Mouse (Mus musculus): ENCODE measurements around the gene Adgrg7. TPM values are rescaled to one million over a fixed set of nuclear protein-coding genes. Genes with fewer than 3 reads are reported as not detected.

Gene Adgrg7
- not detected in 2 replicates for polyA plus RNA-seq (2015; fragmentation: Nextera tagmentation; extraction: Ambion mirVana)

- H3K9ac ChIP-seq (ENCODE audit: low read length): no peak within 1 kb of the TSS
- ATAC-seq (ENCODE audit: low FRiP score, low TSS enrichment): no peak
- H3K9me3 ChIP-seq (ENCODE audit: control insufficient read depth, low read length): no peaks in the 10 kb centered on the region
- H3K27ac ChIP-seq (replicated peaks): no peak within 1 kb of the TSS
- no peak within 1 kb of the TSS for H3K4me2 ChIP-seq (replicated peaks; ENCODE audit: low read depth)
- no peak within 1 kb of the TSS for H3K4me3 ChIP-seq (ENCODE audit: low read depth, low read length)
- H3K27me3 ChIP-seq (ENCODE audit: control insufficient read depth, insufficient read depth, low read length): no peaks in the 10 kb centered on the region
- DNase-seq (ENCODE audit: low spot score): no peak
- no peak for TF ChIP-seq EP300 (optimal IDR thresholded peaks at IDR 0.05)
- H3K4me1 ChIP-seq (replicated peaks; ENCODE audit: control insufficient read depth, insufficient read depth): no peaks in the 10 kb centered on the region
- WGBS: 72% methylated on average over 8 of the region's 8 CpGs
- H3K36me3 ChIP-seq (ENCODE audit: control insufficient read depth, insufficient read depth, low read length): no peaks in the 10 kb centered on the region
These were observed at the start of gene Adgrg7 for GRCm38 (mm10) chr16:56795481-56796139. TSS of gene Adgrg7 (minus strand) at chr16:56795855.

GRCm38 (mm10) chr16:56842988-56843387 lies 47.3 kb upstream of the Adgrg7 start:
- no peaks in the 10 kb centered on the region for H3K9me3 ChIP-seq (ENCODE audit: control insufficient read depth, low read length)
- no peak overlapping the region for H3K9ac ChIP-seq (ENCODE audit: low read length)
- no peak for TF ChIP-seq CTCF (IDR thresholded peaks at IDR 0.05; ENCODE audit: low read depth)
- no peak for TF ChIP-seq EP300 (optimal IDR thresholded peaks at IDR 0.05)
- H3K4me1 ChIP-seq (replicated peaks; ENCODE audit: control insufficient read depth, insufficient read depth): no peaks in the 10 kb centered on the region
- H3K4me3 ChIP-seq (ENCODE audit: low read depth, low read length): no peak overlapping the region
- H3K4me2 ChIP-seq (replicated peaks; ENCODE audit: low read depth): no peak overlapping the region
- 72% methylated on average over 5 of the region's 5 CpGs for WGBS
- ATAC-seq (ENCODE audit: low FRiP score, low TSS enrichment): no peak
- no peak for DNase-seq (ENCODE audit: low spot score)
- H3K36me3 ChIP-seq (ENCODE audit: control insufficient read depth, insufficient read depth, low read length): no peaks in the 10 kb centered on the region
- H3K27me3 ChIP-seq (ENCODE audit: control insufficient read depth, insufficient read depth, low read length): no peaks in the 10 kb centered on the region
- H3K27ac ChIP-seq (replicated peaks): no peak overlapping the region

GRCm38 (mm10) chr16:56833312-56833711 lies 37.7 kb upstream of the Adgrg7 start:
- Histone ChIP-seq H3K36me3 (ENCODE audit: control insufficient read depth, insufficient read depth, low read length) (no peaks in the 10 kb centered on the region), H3K4me3 (ENCODE audit: low read depth, low read length) (no peak overlapping the region), H3K9ac (ENCODE audit: low read length) (no peak overlapping the region), H3K4me1 (replicated peaks; ENCODE audit: control insufficient read depth, insufficient read depth) (no peaks in the 10 kb centered on the region), H3K27me3 (ENCODE audit: control insufficient read depth, insufficient read depth, low read length) (no peaks in the 10 kb centered on the region), H3K9me3 (ENCODE audit: control insufficient read depth, low read length) (no peaks in the 10 kb centered on the region), H3K4me2 (replicated peaks; ENCODE audit: low read depth) (no peak overlapping the region), H3K27ac (replicated peaks) (no peak overlapping the region)
- WGBS: 70% methylated on average over 1 of the region's 1 CpGs
- TF ChIP-seq CTCF (IDR thresholded peaks at IDR 0.05; ENCODE audit: low read depth) (no peak), EP300 (optimal IDR thresholded peaks at IDR 0.05) (no peak)
- ATAC-seq (ENCODE audit: low FRiP score, low TSS enrichment) (no peak), DNase-seq (ENCODE audit: low spot score) (no peak)

GRCm38 (mm10) chr16:56831986-56832385 lies 36.3 kb upstream of the Adgrg7 start:
- Histone ChIP-seq H3K9me3 (ENCODE audit: control insufficient read depth, low read length) (no peaks in the 10 kb centered on the region), H3K4me1 (replicated peaks; ENCODE audit: control insufficient read depth, insufficient read depth) (no peaks in the 10 kb centered on the region), H3K27ac (replicated peaks) (no peak overlapping the region; the same call in 1 of the 2 replicates), H3K9ac (ENCODE audit: low read length) (no peak overlapping the region), H3K27me3 (ENCODE audit: control insufficient read depth, insufficient read depth, low read length) (no peaks in the 10 kb centered on the region), H3K4me3 (ENCODE audit: low read depth, low read length) (no peak overlapping the region), H3K4me2 (replicated peaks; ENCODE audit: low read depth) (no peak overlapping the region), H3K36me3 (ENCODE audit: control insufficient read depth, insufficient read depth, low read length) (no peaks in the 10 kb centered on the region)
- TF ChIP-seq CTCF (IDR thresholded peaks at IDR 0.05; ENCODE audit: low read depth): no peak
- no peak for TF ChIP-seq EP300 (optimal IDR thresholded peaks at IDR 0.05)
- DNase-seq (ENCODE audit: low spot score) (no peak), ATAC-seq (ENCODE audit: low FRiP score, low TSS enrichment) (no peak)
- WGBS: 75% methylated on average over 2 of the region's 2 CpGs

GRCm38 (mm10) chr16:56801370-56802109 lies 5.9 kb upstream of the Adgrg7 start:
- Histone ChIP-seq H3K4me1 (replicated peaks; ENCODE audit: control insufficient read depth, insufficient read depth) (no peaks in the 10 kb centered on the region), H3K9ac (ENCODE audit: low read length) (no peak overlapping the region), H3K4me2 (replicated peaks; ENCODE audit: low read depth) (no peak overlapping the region), H3K27me3 (ENCODE audit: control insufficient read depth, insufficient read depth, low read length) (no peaks in the 10 kb centered on the region), H3K9me3 (ENCODE audit: control insufficient read depth, low read length) (no peaks in the 10 kb centered on the region), H3K4me3 (ENCODE audit: low read depth, low read length) (no peak overlapping the region), H3K27ac (replicated peaks) (no peak overlapping the region), H3K36me3 (ENCODE audit: control insufficient read depth, insufficient read depth, low read length) (no peaks in the 10 kb centered on the region)
- ATAC-seq (ENCODE audit: low FRiP score, low TSS enrichment) (no peak), DNase-seq (ENCODE audit: low spot score) (no peak)
- WGBS: 49% methylated on average over 6 of the region's 6 CpGs
- TF ChIP-seq CTCF (IDR thresholded peaks at IDR 0.05; ENCODE audit: low read depth): no peak
- TF ChIP-seq EP300 (optimal IDR thresholded peaks at IDR 0.05): no peak

GRCm38 (mm10) chr16:56800946-56801345 lies 5.3 kb upstream of the Adgrg7 start:
- ATAC-seq (ENCODE audit: low FRiP score, low TSS enrichment): no peak
- H3K9me3 ChIP-seq (ENCODE audit: control insufficient read depth, low read length): no peaks in the 10 kb centered on the region
- no peak overlapping the region for H3K27ac ChIP-seq (replicated peaks)
- no peak overlapping the region for H3K4me3 ChIP-seq (ENCODE audit: low read depth, low read length)
- H3K4me2 ChIP-seq (replicated peaks; ENCODE audit: low read depth): no peak overlapping the region
- H3K36me3 ChIP-seq (ENCODE audit: control insufficient read depth, insufficient read depth, low read length): no peaks in the 10 kb centered on the region
- WGBS: 84% methylated on average over 7 of the region's 7 CpGs
- no peak overlapping the region for H3K9ac ChIP-seq (ENCODE audit: low read length)
- DNase-seq (ENCODE audit: low spot score): no peak
- no peaks in the 10 kb centered on the region for H3K27me3 ChIP-seq (ENCODE audit: control insufficient read depth, insufficient read depth, low read length)
- H3K4me1 ChIP-seq (replicated peaks; ENCODE audit: control insufficient read depth, insufficient read depth): no peaks in the 10 kb centered on the region
- TF ChIP-seq EP300 (optimal IDR thresholded peaks at IDR 0.05) (no peak), CTCF (IDR thresholded peaks at IDR 0.05; ENCODE audit: low read depth) (no peak)

Data from stomach, postnatal 0 days (tissue).